Mouse (Mus musculus): Measurements from ENCODE around the gene BC016579.

Gene BC016579

DNA sequence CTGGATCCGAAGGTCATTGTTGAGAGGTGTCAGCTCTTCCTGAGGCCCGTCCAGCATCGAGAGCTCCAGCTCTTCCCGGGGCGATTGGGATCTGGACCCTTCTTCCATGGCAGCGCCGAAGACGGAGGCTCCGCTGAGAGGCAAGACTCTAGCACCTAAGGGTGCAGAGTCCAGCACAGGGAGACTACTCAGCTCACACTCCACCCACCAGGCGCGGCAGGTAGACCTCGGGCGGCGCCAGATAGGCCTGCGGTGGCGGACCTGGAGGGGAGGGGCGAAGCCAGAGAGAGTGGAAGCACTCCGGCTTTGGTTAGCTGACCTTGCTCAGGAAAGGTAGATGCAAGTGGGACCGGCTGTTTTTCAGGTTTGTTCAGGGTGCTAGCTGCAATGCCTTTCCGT is at the start of gene BC016579:
Gene BC016579 (minus strand): TSS at position 135 of the 399 bp plus-strand sequence.
- peak; percentile 43 for DNase-seq (ENCODE audit: low spot score)

- no peak for DNase-seq (ENCODE audit: low spot score)
These were observed 45.4 kb upstream of the BC016579 start for GRCm38 (mm10) chr16:45699301-45699700.

DNA sequence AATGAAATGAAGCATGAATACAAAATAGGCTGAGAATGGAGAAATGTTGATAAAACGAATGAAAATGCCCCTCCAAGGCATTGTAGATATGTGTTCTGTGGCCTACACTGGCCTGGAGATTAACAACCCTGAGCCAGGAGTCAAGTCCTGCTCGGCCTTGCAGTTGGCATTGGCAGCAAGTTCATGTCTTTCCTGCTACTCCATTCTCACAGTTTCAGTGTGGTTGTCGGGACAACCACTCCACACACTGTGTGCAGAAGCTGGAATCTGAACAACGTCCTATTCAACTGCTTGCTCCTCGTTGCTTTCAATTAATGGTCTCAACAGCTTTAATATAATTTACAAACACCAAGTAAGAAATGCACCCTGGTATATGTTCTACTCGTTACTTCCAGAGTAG is 44.1 kb upstream of the BC016579 start:
- DNase-seq (ENCODE audit: low spot score) = no peak

DNA sequence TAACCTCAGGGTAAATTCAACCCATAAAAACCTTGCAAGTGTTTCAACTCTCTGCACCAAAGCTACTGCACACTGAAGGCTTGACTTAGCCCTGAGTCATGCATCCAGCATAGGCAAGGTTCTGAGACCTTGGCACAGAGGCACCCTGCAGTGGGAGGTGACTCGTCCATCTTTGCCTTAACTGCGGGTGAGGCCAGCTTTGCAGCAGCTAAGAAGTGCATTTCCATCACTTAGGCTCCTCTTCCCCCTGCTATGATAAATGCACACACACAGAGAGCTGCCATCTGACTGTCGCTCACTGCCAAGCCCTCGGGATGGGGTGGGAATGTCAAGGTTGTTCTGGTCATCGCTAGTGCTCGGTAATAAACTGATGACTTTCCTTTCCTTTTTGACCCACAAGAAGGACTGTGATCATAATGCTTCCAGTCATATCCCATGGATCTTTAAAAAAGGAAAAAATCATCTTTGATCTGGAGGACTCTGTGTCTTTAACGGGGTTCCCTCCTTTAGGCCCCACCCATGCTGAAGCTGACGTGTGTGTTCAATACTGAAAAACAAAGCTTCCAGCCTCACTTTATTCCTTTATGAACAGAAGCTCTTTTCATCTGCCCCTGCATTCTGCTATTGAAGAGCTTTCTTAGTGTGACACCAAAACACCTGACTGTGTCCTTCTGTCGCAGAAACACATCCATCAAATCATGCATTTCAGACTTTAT is 41.7 kb upstream of the BC016579 start:
- no peak for DNase-seq (ENCODE audit: low spot score)

- no peak for DNase-seq (ENCODE audit: low spot score)
These were observed 39.7 kb upstream of the BC016579 start, which contains the start of gene Tmprss7 for GRCm38 (mm10) chr16:45693558-45693957. Tmprss7 (minus strand) TSS chr16:45693658.

GRCm38 (mm10) chr16:45692851-45693250 is 39.0 kb upstream of the BC016579 start:
- DNase-seq (ENCODE audit: low spot score) = no peak

DNA sequence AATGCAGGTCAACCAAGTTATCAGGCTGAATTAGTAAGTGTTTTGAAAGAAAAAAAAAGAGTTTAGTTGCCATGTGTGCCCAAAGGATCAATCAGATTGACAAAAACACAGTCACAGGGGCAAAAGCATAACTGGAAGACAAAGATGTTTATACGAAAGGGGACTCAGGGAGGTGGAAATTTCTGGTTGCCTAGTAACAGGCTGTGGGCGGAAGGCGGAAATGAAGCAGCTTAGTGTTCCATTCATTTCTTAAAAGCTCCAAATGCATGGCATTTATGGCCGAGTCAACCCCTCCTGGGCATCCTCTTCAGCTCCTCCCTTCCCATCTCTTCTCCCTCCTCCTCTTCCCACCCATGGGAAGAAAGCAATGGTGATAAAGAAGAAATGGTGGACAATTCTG is 36.3 kb upstream of the BC016579 start:
- no peak for DNase-seq (ENCODE audit: low spot score)

- no peak for DNase-seq (ENCODE audit: low spot score)
These were observed 33.0 kb upstream of the BC016579 start for GRCm38 (mm10) chr16:45686833-45687232.

- no peak for DNase-seq (ENCODE audit: low spot score)
These were observed 31.4 kb upstream of the BC016579 start for GRCm38 (mm10) chr16:45685295-45685694.

- DNase-seq (ENCODE audit: low spot score) = peak; percentile 88
These were observed 30.9 kb upstream of the BC016579 start for GRCm38 (mm10) chr16:45684815-45685214.

- no peak for DNase-seq (ENCODE audit: low spot score)
These were observed 22.6 kb upstream of the BC016579 start for GRCm38 (mm10) chr16:45676462-45676861.

DNA sequence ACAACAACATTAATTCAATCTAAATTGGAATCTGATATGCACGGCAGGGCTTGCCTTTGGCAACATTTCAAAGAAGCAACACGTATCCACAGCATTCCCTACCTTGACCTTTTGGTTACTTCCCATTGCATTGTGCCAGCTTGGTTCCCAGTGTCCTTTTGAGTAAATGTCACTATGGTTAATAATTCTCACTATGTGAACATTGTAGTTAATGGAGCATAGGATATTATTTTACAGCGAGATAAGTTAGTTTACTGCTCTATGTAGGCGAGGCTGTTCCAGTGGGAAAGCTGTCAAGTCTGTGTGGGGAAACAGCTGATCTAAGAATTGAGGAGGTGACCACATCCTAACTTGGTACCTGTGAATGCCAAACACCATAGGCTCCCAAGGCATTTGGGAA is 16.1 kb upstream of the BC016579 start:
- DNase-seq (ENCODE audit: low spot score) = no peak

DNA sequence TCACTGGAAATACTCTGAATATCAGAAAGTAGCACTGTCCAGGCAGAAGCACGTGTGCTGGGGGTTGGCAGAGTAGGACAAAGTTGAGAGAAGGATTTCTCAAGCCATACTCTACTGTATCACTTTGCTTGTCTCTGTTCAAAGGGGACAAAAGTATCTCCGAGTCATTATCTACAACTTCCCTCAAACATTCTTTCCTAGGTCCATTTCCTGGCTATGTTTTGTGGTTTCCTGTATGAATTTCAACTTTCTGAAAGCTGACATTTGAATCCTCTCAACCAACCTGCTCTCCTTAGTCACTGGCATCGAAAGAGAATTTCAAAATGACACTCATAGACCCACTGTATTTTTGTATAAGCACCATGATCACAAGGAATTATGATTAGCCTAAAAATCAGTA is 14.3 kb upstream of the BC016579 start:
- no peak for DNase-seq (ENCODE audit: low spot score)

DNA sequence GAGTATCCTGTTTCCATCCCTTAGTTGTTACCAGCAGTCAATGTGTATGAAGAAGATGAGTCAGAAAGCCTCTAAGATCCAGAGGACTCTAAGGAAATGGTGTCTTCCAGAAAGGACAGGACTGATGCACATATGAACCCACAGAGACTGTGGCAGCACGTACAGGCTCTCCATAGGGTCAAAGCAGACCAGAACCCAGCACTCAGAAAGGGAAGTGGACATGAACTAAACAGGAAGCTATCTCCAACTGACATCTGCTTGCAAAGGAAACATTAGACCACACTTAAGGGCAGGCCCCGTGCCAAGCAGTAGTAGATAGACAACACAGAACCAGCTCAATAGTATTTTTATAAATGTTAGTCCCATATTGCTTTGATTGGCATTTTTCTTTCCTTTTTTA is 12.3 kb upstream of the BC016579 start:
- DNase-seq (ENCODE audit: low spot score) = no peak

GRCm38 (mm10) chr16:45662381-45662780 is 8.5 kb upstream of the BC016579 start:
- DNase-seq (ENCODE audit: low spot score) = no peak

GRCm38 (mm10) chr16:45659596-45659995 is 5.7 kb upstream of the BC016579 start:
- DNase-seq (ENCODE audit: low spot score) = no peak

DNA sequence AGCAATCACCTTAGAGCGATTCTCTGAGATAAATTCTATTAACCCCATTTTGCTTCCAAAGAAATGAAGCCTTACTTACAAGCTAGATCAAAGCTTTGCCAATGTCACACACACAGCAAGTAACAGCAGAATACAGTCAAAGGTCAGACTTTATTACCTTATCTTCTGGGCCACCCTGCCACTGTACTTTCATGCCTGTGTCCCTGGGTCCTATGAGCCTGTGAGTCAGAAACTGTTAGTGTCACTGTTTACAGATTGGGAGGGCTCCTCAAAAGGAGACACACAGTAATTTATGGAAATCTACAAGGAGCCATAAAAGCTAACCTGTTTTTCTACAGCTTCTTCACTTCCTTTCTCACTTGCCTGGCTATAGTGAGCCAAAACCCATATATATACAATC is 4.4 kb upstream of the BC016579 start:
- DNase-seq (ENCODE audit: low spot score) = no peak

GRCm38 (mm10) chr16:45657574-45658159 is 3.8 kb upstream of the BC016579 start:
- DNase-seq (ENCODE audit: low spot score) = no peak

DNA sequence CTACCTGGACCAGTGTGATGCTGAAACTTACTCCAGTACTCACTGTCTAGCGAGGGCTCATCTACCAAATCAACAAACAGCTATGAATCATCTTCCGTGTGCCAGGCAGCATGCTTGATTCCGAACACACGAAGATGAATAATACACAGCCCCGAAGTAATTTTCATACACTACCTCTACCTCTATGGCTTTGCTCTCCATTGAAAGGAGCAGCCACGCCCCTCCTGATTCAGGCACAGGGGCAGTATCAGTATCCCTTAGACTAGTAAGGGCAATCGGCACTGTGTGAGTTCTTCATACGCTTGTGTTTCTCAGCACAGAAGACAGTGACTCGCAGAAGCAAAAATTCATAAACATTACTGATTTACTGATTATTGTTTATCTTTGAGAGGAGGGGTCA is 597 bp upstream of the BC016579 start:
- DNase-seq (ENCODE audit: low spot score) = no peak

DNA sequence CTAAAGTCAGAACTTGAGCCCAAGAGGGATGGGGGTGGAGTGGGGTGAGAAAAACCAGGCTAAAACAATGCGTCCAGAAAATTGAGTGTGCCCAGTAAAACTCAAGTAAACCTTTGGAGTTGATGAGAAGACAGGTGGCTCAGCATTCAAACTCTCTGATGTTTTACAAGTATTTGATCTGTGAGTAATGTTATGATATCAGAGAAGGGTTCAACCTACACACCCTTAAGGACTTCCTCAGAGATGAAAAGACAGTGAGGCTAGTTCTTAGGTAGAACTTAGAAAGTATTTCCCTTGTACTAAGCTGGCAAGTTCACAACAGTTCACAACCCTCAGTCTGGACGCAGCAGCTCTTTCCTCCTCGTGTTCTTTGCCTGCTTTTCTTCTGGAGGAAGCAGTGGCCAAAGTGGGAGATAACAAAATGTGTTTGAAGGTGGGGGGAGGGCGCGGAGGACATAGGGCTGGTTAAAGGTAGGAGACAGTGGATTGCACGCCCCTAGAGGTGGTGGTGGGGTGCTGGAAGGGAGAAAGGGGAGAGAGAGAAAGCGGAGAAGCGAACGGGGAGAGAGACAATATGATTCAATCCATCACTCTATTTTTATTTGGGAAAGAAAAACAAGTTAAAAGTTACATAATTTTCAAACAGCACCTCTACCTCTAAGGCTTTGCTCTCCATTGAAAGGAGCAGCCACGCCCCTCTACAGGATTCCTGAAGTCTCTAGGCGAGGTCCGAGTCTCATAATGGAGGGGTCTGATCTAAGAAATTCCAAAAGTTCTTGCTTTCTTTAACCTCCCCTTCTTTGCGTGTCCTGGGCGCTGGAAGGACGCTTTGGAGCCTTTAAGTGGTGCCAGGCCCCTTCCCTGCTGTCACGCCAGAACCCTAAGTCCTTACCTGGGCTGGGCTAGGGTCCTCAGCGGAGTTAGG is 597 bp downstream of the BC016579 start:
- no peak for DNase-seq (ENCODE audit: low spot score)

DNA sequence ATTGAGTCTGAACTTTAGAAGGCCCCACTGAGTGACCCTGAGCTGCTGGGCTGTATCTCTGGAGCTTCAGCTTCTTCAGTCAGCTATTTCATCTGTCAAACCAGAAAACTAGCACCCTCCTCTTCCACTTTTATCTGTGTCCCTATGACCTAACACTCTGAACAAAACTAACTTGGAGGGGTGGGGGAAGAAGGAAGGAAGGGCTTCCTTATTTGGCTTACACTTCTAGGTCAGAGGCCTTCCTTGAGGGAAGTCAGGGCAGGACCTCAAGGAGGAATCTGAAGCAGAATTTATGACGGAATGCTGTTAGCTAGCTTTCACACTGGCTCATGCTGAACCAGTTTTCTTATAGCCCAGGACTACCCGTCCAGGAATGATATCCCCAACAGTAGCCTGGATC is 2.4 kb downstream of the BC016579 start:
- DNase-seq (ENCODE audit: low spot score) = no peak

GRCm38 (mm10) chr16:45644380-45644779 is 9.5 kb downstream of the BC016579 start:
- DNase-seq (ENCODE audit: low spot score) = no peak

DNA sequence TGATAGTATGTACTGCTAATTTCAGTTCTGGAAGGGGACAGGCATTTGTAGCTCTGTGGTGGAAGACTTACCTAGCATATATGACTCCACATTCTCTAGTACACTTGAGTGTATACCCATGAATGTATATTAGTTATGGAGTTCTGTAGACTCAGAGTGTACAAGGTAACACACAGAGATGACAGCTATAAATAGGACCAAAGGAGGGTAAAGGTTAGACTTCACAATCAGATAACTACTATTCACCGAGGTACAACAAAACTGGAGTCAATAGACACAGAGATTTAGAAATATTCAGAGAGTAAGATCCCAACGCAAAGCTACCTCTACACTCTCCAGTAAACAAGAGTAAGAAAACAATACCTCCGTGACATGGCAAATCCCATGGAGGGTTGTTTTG is 9.9 kb downstream of the BC016579 start:
- no peak for DNase-seq (ENCODE audit: low spot score)

All from testis, postnatal 10 days (tissue).